Mouse (Mus musculus) heart, postnatal 0 days (tissue): ENCODE data around the gene Kat14. TPM values are rescaled to one million over a fixed set of nuclear protein-coding genes. Genes with fewer than 3 reads are reported as not detected.
A peak's percentile ranks its signal among the peaks of the same experiment; 100 is the strongest.

ENCODE experiments used
- ATAC-seq: fragments of 200-750 bp; cut with Nextera tagmentation; 2 replicates; pipeline ENCODE4 v1.8.0; 2017; ENCODE audit warnings: low read depth, moderate number of reproducible peaks, moderate library complexity; ENCODE audit not compliant: insufficient read depth
- DNase-seq: peaks from one replicate; pipeline ENCODE4 v3.0.0-alpha.2; 2016; ENCODE audit warnings: low spot score
- H3K27ac ChIP-seq: fragments of 300-500 bp; sonication (generic); 2 replicates; pipeline ENCODE4 v1.5.1; 2014; ENCODE audit warnings: low read depth, mild to moderate bottlenecking
- H3K27me3 ChIP-seq: fragments of 300-500 bp; sonication (generic); 2 replicates; pipeline ENCODE4 v1.6.1; 2014; ENCODE audit warnings: low read length, mixed read lengths; ENCODE audit not compliant: control insufficient read depth, insufficient read depth
- H3K36me3 ChIP-seq: fragments of 300-500 bp; sonication (generic); replicated peaks from 2 replicates; pipeline ENCODE4 v1.6.1; 2014; ENCODE audit warnings: low read length, mixed read lengths; ENCODE audit not compliant: control insufficient read depth, insufficient read depth
- H3K4me1 ChIP-seq: fragments of 300-500 bp; sonication (generic); 2 replicates; pipeline ENCODE4 v1.6.1; 2014; ENCODE audit warnings: antibody characterized with exemption; ENCODE audit not compliant: control insufficient read depth, insufficient read depth
- H3K4me2 ChIP-seq: fragments of 300-500 bp; sonication (generic); 2 replicates; pipeline ENCODE4 v1.6.1; 2014; ENCODE audit warnings: low read depth, mild to moderate bottlenecking, low read length, moderate library complexity
- H3K4me3 ChIP-seq: fragments of 300-500 bp; sonication (generic); 2 replicates; pipeline ENCODE4 v1.5.1; 2014; ENCODE audit warnings: low read depth, low read length
- H3K9ac ChIP-seq: fragments of 300-500 bp; sonication (generic); replicated peaks from 2 replicates; pipeline ENCODE4 v1.6.1; 2014; ENCODE audit warnings: low read depth, low read length, mixed read lengths
- H3K9me3 ChIP-seq: fragments of 300-500 bp; sonication (generic); replicated peaks from 2 replicates; pipeline ENCODE4 v1.6.1; 2016; ENCODE audit warnings: low read length; ENCODE audit not compliant: control insufficient read depth
- CTCF ChIP-seq: IDR thresholded peaks from 2 replicates; pipeline ENCODE4 v1.5.1; 2016; ENCODE audit warnings: antibody characterized with exemption, control low read depth, low read depth
- EP300 ChIP-seq: IDR thresholded peaks from 2 replicates; pipeline ENCODE4 v1.6.1; 2016; ENCODE audit warnings: antibody characterized with exemption, low read depth
- WGBS: fragments of 180-500 bp; shearing (Covaris S2); extraction: QIAGEN DNeasy Blood & Tissue Kit; methylation state at CpG from one replicate; pipeline ENCODE4 v1.1.7; 2014; 5-methylcytosine and 5-hydroxymethylcytosine counted together
- polyA plus RNA-seq: library from polyadenylated mRNA; unstranded; fragments of >200 nt; fragmentation: Nextera tagmentation; extraction: Ambion mirVana; gene quantifications from 2 replicates; pipeline ENCODE4 v1.2.1, GENCODE M21; 2015
- total RNA-seq: library from RNA; depleted of rRNA; stranded (reverse); fragments of >200 nt; gene quantifications from 2 replicates; pipeline ENCODE4 v1.2.3, GENCODE M21; 2014; ENCODE audit warnings: low replicate concordance; rRNA removed

Gene Kat14
- total and polyA plus RNA-seq, 2 experiments from 2014 or later: 20.2 to 25.0 TPM

DNA sequence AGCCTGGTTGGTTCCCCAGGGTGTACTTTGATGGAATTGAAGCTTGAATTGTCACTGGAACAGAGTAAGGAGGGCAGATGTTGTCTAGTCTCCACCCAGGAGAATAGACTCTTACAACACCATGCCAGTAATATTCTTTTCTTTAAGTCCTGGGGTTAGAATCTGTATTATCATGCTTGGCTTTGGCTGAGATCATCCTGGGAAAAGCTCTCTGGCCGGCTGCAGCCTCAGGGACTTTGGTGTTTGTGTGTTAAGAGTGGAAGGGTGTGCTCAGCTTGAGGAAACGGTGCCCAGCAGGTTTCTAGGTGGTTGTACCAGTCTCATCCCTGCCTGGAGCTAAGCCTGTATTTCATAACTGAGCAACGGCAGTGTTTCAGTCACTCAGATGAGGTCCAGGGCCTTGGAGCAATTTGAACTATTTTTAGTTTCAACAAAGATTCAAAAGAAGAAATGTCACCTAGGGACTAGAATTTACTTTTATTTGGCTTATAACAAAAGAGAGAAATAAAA is 70.5 kb downstream of the Kat14 start:
- TF ChIP-seq CTCF: no peak
- TF ChIP-seq EP300: no peak
- Histone ChIP-seq H3K4me3 (no peak overlapping the region), H3K27ac (no peak overlapping the region), H3K9me3 (no peaks in the 10 kb centered on the region), H3K36me3 (no peaks in the 10 kb centered on the region), H3K27me3 (no peaks in the 10 kb centered on the region), H3K4me2 (no peak overlapping the region), H3K4me1 (0 out of 2 replicates have a peak, but pooled peaks cover 5% of the 10 kb centered on the region), H3K9ac (no peak overlapping the region)
- no peak for DNase-seq
- no peak for ATAC-seq
- 47% methylated on average over 3 of the region's 3 CpGs for WGBS

DNA sequence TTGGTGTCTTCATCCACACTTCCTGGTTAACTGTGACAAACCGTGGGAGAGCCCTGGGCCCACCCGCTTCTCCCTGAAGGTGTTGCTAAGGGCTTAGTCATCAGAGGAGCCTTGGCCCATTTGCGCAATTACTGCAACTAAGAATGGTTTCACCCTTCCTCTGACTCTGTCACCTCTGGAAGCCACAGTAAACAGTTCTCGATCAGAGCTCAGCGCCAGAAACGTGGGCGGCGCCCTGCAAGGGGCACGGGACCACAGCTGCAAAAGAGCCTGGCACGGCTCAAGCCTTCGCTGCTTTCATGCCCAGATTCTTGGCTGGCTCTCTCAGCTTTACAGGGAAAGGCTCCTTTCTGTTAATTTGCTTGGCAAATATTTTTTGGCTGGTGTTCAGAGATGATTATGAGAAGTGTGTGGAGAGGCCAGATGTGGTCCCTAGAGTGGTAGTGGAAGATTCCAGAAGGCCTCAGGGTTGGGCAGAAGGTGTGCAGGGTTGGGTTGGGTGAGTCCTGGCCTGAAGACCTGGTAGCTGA is 72.7 kb downstream of the Kat14 start:
- Histone ChIP-seq H3K27me3 (no peaks in the 10 kb centered on the region), H3K27ac (no peak overlapping the region), H3K36me3 (no peaks in the 10 kb centered on the region), H3K4me3 (no peak overlapping the region), H3K9me3 (no peaks in the 10 kb centered on the region), H3K4me2 (no peak overlapping the region), H3K9ac (no peak overlapping the region), H3K4me1 (0 out of 2 replicates have a peak, but pooled peaks cover 5% of the 10 kb centered on the region)
- DNase-seq: peak; percentile 46
- TF ChIP-seq CTCF: no peak
- no peak for TF ChIP-seq EP300
- 52% methylated on average over 11 of the region's 11 CpGs for WGBS
- peak; percentile 69 for ATAC-seq

DNA sequence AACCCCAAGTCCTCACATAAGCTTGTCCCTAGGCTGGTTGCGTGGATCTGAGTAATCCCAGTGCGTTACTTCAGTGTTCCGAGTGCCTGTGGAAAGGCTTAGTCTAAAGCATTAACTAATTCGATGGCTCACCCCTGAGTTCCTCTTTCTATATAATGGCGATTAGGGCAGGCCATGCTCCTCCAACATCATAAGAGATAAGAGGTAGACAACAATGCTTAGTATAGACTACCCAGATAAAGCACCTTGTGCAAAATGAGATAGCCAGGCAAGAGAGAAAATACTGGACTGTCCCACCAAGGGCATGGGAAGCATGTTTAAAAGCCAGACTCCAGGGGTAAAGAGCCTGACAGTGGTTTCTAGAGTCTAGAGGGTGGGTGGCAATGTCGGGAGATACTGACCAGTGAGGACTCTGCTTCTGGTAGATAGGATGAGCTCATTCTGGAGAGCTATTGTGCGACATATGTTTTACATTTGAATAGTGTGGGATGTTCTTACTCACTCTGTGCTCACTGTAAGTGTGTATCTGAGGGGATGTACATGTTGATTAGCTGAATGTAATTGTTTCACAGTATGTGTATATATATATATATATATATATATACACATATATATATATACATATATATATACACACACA is 77.7 kb downstream of the Kat14 start:
- no peak for ATAC-seq
- Histone ChIP-seq H3K36me3 (no peaks in the 10 kb centered on the region), H3K27me3 (no peaks in the 10 kb centered on the region), H3K9me3 (no peaks in the 10 kb centered on the region), H3K27ac (no peak overlapping the region), H3K9ac (no peak overlapping the region), H3K4me2 (no peak overlapping the region), H3K4me3 (no peak overlapping the region), H3K4me1 (no peaks in the 10 kb centered on the region)
- TF ChIP-seq EP300: no peak
- no peak for TF ChIP-seq CTCF
- WGBS: 65% methylated on average over 7 of the region's 7 CpGs
- no peak for DNase-seq

DNA sequence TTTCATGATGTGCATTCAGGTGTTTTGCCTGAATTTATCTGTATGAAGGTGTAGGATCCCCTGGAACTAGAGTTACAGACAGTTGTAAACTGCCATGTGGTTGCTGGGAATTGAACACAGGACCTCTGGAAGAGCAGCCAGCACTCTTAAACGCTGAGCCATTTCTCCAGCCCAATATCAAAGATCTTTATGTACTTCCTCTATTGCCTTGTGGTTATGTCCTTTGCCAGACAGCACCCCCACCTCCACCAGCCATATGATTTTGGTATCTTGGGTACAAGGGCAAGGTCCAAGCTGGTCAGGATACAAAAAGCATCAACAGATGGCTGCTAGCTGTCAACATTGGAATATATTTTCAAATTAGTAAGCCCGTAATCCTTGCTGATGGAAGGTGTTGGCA is 81.6 kb downstream of the Kat14 start:
- ATAC-seq (no peak), DNase-seq (no peak)
- Histone ChIP-seq H3K4me1 (no peaks in the 10 kb centered on the region), H3K4me3 (no peak overlapping the region), H3K9ac (no peak overlapping the region), H3K27ac (no peak overlapping the region), H3K27me3 (0 out of 2 replicates have a peak, but pooled peaks cover 2% of the 10 kb centered on the region), H3K4me2 (no peak overlapping the region), H3K9me3 (no peaks in the 10 kb centered on the region), H3K36me3 (no peaks in the 10 kb centered on the region)
- no peak for TF ChIP-seq CTCF
- no peak for TF ChIP-seq EP300
- WGBS: 70% methylated on average over 2 of the region's 2 CpGs

DNA sequence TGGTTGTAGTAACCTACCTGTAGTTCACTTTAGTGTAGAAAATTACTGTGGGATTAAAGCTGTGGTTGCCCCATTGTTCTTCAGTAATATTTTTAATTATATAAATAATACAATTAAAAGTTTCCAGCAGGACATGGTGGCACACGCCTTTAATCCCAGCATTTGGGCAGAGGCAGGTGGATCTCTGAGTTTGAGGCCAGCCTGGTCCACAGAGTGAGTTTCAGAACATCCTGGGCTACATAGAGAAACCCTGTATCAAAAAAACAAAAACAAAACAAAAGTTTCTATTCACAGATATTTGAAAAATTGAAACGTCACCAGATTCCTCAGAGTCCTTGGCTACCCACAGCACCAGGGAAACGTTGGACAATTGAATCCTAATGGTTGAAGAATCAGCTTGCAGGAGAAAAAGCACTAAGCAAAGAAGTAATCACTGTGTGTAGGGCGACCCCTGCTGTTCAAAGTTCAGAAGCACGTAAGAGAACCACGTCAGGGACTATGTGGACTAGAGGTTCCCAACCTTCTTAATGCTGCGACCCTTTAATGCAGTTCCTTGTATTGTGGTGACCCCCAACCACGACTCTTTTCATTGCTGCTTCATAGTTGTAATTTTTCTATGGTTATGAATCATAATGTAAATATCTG is 83.7 kb downstream of the Kat14 start:
- TF ChIP-seq CTCF (peak; percentile 92), EP300 (no peak)
- H3K9ac ChIP-seq: no peak overlapping the region
- peaks cover 12% of the 10 kb centered on the region; the same call in 1 of the 2 replicates for H3K27me3 ChIP-seq
- H3K4me1 ChIP-seq: no peaks in the 10 kb centered on the region
- no peaks in the 10 kb centered on the region for H3K9me3 ChIP-seq
- H3K36me3 ChIP-seq: no peaks in the 10 kb centered on the region
- H3K27ac ChIP-seq: no peak overlapping the region
- ATAC-seq (peak; percentile 82), DNase-seq (peak; percentile 72)
- no peak overlapping the region for H3K4me3 ChIP-seq
- H3K4me2 ChIP-seq: no peak overlapping the region
- WGBS: 12% methylated on average over 8 of the region's 8 CpGs

Other genes starting within 250 kb of the Kat14 start
- gene Mgme1, start 98.3 kb upstream of the Kat14 start, total RNA-seq: 7.5 and 11.1 TPM in 2 replicates
- gene Mgme1, start 98.3 kb upstream of the Kat14 start, polyA plus RNA-seq: 12.6 and 14.6 TPM in 2 replicates
- 80.2 and 146 TPM in 2 replicates for gene Snx5, start 98.1 kb upstream of the Kat14 start, total RNA-seq
- 55.7 and 65.6 TPM in 2 replicates for gene Snx5, start 98.1 kb upstream of the Kat14 start, polyA plus RNA-seq
- not detected in 2 replicates for gene Ovol2, start 36.8 kb upstream of the Kat14 start, total RNA-seq
- gene Ovol2, start 36.8 kb upstream of the Kat14 start, polyA plus RNA-seq: not detected in 2 replicates
- not detected in 2 replicates for gene Pet117, start within 50 bp of the Kat14 start, total RNA-seq
- 2.9 and 3.2 TPM in 2 replicates for gene Pet117, start within 50 bp of the Kat14 start, polyA plus RNA-seq
- gene Dzank1, start 158.4 kb downstream of the Kat14 start, total RNA-seq: 0.50 TPM in 1 of 2 replicates, not detected in the other
- 0.67 and 0.79 TPM in 2 replicates for gene Dzank1, start 158.4 kb downstream of the Kat14 start, polyA plus RNA-seq
- gene Polr3f, start 158.7 kb downstream of the Kat14 start, total RNA-seq: 15.3 and 17.7 TPM in 2 replicates
- 12.3 and 12.9 TPM in 2 replicates for gene Polr3f, start 158.7 kb downstream of the Kat14 start, polyA plus RNA-seq
- gene Rbbp9, start 181.9 kb downstream of the Kat14 start, total RNA-seq: 8.3 and 18.4 TPM in 2 replicates
- 25.5 and 30.6 TPM in 2 replicates for gene Rbbp9, start 181.9 kb downstream of the Kat14 start, polyA plus RNA-seq
- gene Sec23b, start 187.2 kb downstream of the Kat14 start, total RNA-seq: 52.8 and 56.7 TPM in 2 replicates
- 28.2 and 29.2 TPM in 2 replicates for gene Sec23b, start 187.2 kb downstream of the Kat14 start, polyA plus RNA-seq
- 50.3 and 60.3 TPM in 2 replicates for gene Smim26, start 225.1 kb downstream of the Kat14 start, total RNA-seq
- 93.4 and 94.8 TPM in 2 replicates for gene Smim26, start 225.1 kb downstream of the Kat14 start, polyA plus RNA-seq
- gene Dtd1, start 230.9 kb downstream of the Kat14 start, total RNA-seq: 11.9 and 24.2 TPM in 2 replicates
- gene Dtd1, start 230.9 kb downstream of the Kat14 start, polyA plus RNA-seq: 25.8 and 29.2 TPM in 2 replicates